Mouse (Mus musculus): ENCODE measurements around the gene Tirap. TPM values are rescaled to one million over a fixed set of nuclear protein-coding genes. Genes with fewer than 3 reads are reported as not detected.

The Tirap gene
- polyA plus RNA-seq, 1 experiment from 2014 or later = 12.0 TPM

- TF ChIP-seq CTCF (IDR thresholded peaks at IDR 0.05; ENCODE audit: low read depth) = no peak
Measured at GRCm38 (mm10) chr9:35145829-35146228, 54.3 kb downstream of the Tirap start.

DNA sequence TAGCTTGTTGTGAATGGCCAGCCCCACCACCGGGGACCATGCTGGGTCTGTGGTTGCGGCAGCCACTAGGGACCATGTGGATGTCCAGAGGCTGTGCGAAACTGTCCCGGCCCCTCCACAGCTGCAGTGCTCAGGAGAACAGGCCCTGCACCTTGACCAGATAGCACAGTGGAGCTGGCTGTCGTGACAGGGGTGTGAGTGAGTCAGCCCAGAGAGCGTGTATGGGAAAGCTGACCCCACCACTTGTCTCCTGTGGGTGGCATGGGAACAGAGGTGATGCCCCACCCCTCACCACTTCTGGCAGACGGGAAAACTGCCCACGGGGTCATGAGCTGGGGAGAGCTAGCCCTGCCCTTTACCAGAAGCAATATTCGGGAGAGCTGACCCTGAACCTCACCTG is 55.0 kb downstream of the Tirap start:
- no peak for ATAC-seq (ENCODE audit: insufficient read depth)
- WGBS = 69% methylated on average over 9 of the region's 9 CpGs
- TF ChIP-seq CTCF (IDR thresholded peaks at IDR 0.05; ENCODE audit: low read depth) = no peak

More at GRCm38 (mm10) chr9:35145829-35146228, 54.3 kb downstream of the Tirap start:
- DNase-seq (no peak), ATAC-seq (ENCODE audit: insufficient read depth) (no peak)
- no peak overlapping the region for H3K9ac ChIP-seq
- no peaks in the 10 kb centered on the region for H3K4me1 ChIP-seq (ENCODE audit: insufficient read depth)
- H3K4me2 ChIP-seq = no peak overlapping the region
- no peaks in the 10 kb centered on the region for H3K36me3 ChIP-seq (ENCODE audit: insufficient read depth)
- H3K4me3 ChIP-seq (ENCODE audit: low read depth, low read length) = no peak overlapping the region
- H3K9me3 ChIP-seq (ENCODE audit: low read depth, low read length) = no peaks in the 10 kb centered on the region
- 92% methylated on average over 1 of the region's 1 CpGs for WGBS
- no peak overlapping the region for H3K27ac ChIP-seq (ENCODE audit: low read depth)
- no peaks in the 10 kb centered on the region for H3K27me3 ChIP-seq (ENCODE audit: insufficient read depth, low read length)

GRCm38 (mm10) chr9:35142221-35142620 is 57.9 kb downstream of the Tirap start:
- Histone ChIP-seq H3K27ac (ENCODE audit: low read depth) (no peak overlapping the region), H3K27me3 (ENCODE audit: insufficient read depth, low read length) (no peaks in the 10 kb centered on the region), H3K9me3 (ENCODE audit: low read depth, low read length) (no peaks in the 10 kb centered on the region), H3K9ac (no peak overlapping the region), H3K4me2 (no peak overlapping the region), H3K36me3 (ENCODE audit: insufficient read depth) (no peaks in the 10 kb centered on the region), H3K4me3 (ENCODE audit: low read depth, low read length) (no peak overlapping the region), H3K4me1 (ENCODE audit: insufficient read depth) (no peaks in the 10 kb centered on the region)
- DNase-seq (no peak), ATAC-seq (ENCODE audit: insufficient read depth) (no peak)
- 51% methylated on average over 2 of the region's 2 CpGs for WGBS
- no peak for TF ChIP-seq CTCF (IDR thresholded peaks at IDR 0.05; ENCODE audit: low read depth)

More for the DNA sequence above, 55.0 kb downstream of the Tirap start:
- Histone ChIP-seq H3K4me2 (no peak overlapping the region), H3K27me3 (ENCODE audit: insufficient read depth, low read length) (no peaks in the 10 kb centered on the region), H3K9me3 (ENCODE audit: low read depth, low read length) (no peaks in the 10 kb centered on the region), H3K9ac (no peak overlapping the region), H3K36me3 (ENCODE audit: insufficient read depth) (no peaks in the 10 kb centered on the region), H3K27ac (ENCODE audit: low read depth) (no peak overlapping the region), H3K4me1 (ENCODE audit: insufficient read depth) (no peaks in the 10 kb centered on the region), H3K4me3 (ENCODE audit: low read depth, low read length) (no peak overlapping the region)
- no peak for DNase-seq

DNA sequence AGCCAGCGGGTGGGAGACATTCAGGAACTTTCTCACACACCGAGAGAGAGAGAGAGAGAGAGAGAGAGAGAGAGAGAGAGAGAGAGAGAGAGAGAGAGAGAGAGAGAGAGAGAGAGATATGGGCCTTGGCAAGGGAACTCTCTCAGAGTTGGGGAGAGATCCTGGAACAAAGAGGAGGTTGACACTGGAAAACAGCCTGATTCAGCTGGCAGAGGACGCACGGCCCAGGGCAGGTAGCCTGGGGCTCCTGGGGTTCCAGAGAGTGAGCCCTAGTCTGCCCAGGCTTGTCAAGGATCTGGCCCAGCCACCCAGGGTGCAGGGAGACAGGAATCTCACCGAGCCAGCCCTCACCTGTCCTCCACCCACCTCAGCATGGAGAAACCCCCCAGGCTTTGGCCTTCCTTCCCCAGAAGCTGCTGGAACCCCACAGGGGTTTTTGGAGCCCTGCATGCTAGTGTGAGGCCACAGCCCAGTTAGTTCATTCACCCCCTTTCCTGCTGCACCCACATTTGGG is 60.8 kb downstream of the Tirap start:
- no peak overlapping the region for H3K4me3 ChIP-seq (ENCODE audit: low read depth, low read length)
- no peak overlapping the region for H3K9ac ChIP-seq
- DNase-seq = no peak
- H3K9me3 ChIP-seq (ENCODE audit: low read depth, low read length) = no peaks in the 10 kb centered on the region
- TF ChIP-seq CTCF (IDR thresholded peaks at IDR 0.05; ENCODE audit: low read depth) = no peak
- 71% methylated on average over 5 of the region's 5 CpGs for WGBS
- H3K27me3 ChIP-seq (ENCODE audit: insufficient read depth, low read length) = no peaks in the 10 kb centered on the region
- 0 out of 2 replicates have a peak, but pooled peaks cover 7% of the 10 kb centered on the region for H3K36me3 ChIP-seq (ENCODE audit: insufficient read depth)
- no peak for ATAC-seq (ENCODE audit: insufficient read depth)
- no peaks in the 10 kb centered on the region for H3K4me1 ChIP-seq (ENCODE audit: insufficient read depth)
- no peak overlapping the region for H3K27ac ChIP-seq (ENCODE audit: low read depth)
- no peak overlapping the region for H3K4me2 ChIP-seq

- no peak for TF ChIP-seq CTCF (IDR thresholded peaks at IDR 0.05; ENCODE audit: low read depth)
Measured at GRCm38 (mm10) chr9:35138029-35138428, 62.1 kb downstream of the Tirap start.

GRCm38 (mm10) chr9:35135575-35135974 is 64.5 kb downstream of the Tirap start:
- Histone ChIP-seq H3K4me1 (ENCODE audit: insufficient read depth) (no peaks in the 10 kb centered on the region), H3K27ac (ENCODE audit: low read depth) (no peak overlapping the region), H3K4me3 (ENCODE audit: low read depth, low read length) (no peak overlapping the region), H3K4me2 (no peak overlapping the region), H3K9me3 (ENCODE audit: low read depth, low read length) (no peaks in the 10 kb centered on the region), H3K9ac (no peak overlapping the region), H3K36me3 (ENCODE audit: insufficient read depth) (peaks cover 7% of the 10 kb centered on the region; the same call in 1 of the 2 replicates), H3K27me3 (ENCODE audit: insufficient read depth, low read length) (no peaks in the 10 kb centered on the region)
- DNase-seq (peak; percentile 5), ATAC-seq (ENCODE audit: insufficient read depth) (0 out of 2 replicates have a peak, but pooled peaks have one; percentile 23)
- WGBS = 53% methylated on average over 6 of the region's 6 CpGs
- TF ChIP-seq CTCF (IDR thresholded peaks at IDR 0.05; ENCODE audit: low read depth) = no peak

More at GRCm38 (mm10) chr9:35138029-35138428, 62.1 kb downstream of the Tirap start:
- H3K36me3 ChIP-seq (ENCODE audit: insufficient read depth) = 0 out of 2 replicates have a peak, but pooled peaks cover 7% of the 10 kb centered on the region
- ATAC-seq (ENCODE audit: insufficient read depth) = no peak
- H3K4me3 ChIP-seq (ENCODE audit: low read depth, low read length) = no peak overlapping the region
- no peak for DNase-seq
- H3K4me1 ChIP-seq (ENCODE audit: insufficient read depth) = no peaks in the 10 kb centered on the region
- no peak overlapping the region for H3K4me2 ChIP-seq
- 79% methylated on average over 7 of the region's 7 CpGs for WGBS
- H3K27me3 ChIP-seq (ENCODE audit: insufficient read depth, low read length) = no peaks in the 10 kb centered on the region
- no peaks in the 10 kb centered on the region for H3K9me3 ChIP-seq (ENCODE audit: low read depth, low read length)
- H3K9ac ChIP-seq = no peak overlapping the region
- no peak overlapping the region for H3K27ac ChIP-seq (ENCODE audit: low read depth)

Other genes starting within 250 kb of the Tirap start
- 30.5 and 33.4 TPM in 2 replicates for gene St3gal4, start 81.0 kb downstream of the Tirap start, polyA plus RNA-seq (2014; fragmentation: Nextera tagmentation; extraction: Ambion mirVana)
- gene Dcps, start 24.2 kb downstream of the Tirap start, polyA plus RNA-seq (2014; fragmentation: Nextera tagmentation; extraction: Ambion mirVana) = 84.8 and 87.0 TPM in 2 replicates
- gene Srpr, start 116 bp downstream of the Tirap start, polyA plus RNA-seq (2014; fragmentation: Nextera tagmentation; extraction: Ambion mirVana) = 129 and 133 TPM in 2 replicates
- 39.6 and 41.1 TPM in 2 replicates for gene Foxred1, start 10.8 kb upstream of the Tirap start, polyA plus RNA-seq (2014; fragmentation: Nextera tagmentation; extraction: Ambion mirVana)
- gene Fam118b, start 67.5 kb upstream of the Tirap start, polyA plus RNA-seq (2014; fragmentation: Nextera tagmentation; extraction: Ambion mirVana) = 37.9 and 40.4 TPM in 2 replicates
- 29.7 and 30.9 TPM in 2 replicates for gene Rpusd4, start 67.6 kb upstream of the Tirap start, polyA plus RNA-seq (2014; fragmentation: Nextera tagmentation; extraction: Ambion mirVana)
- 5.2 and 5.4 TPM in 2 replicates for gene Cdon, start 220.8 kb upstream of the Tirap start, polyA plus RNA-seq (2014; fragmentation: Nextera tagmentation; extraction: Ambion mirVana)